Mouse (Mus musculus) midbrain, embryonic 12.5 days (tissue): ENCODE data around the gene Jph3. TPM values are rescaled to one million over a fixed set of nuclear protein-coding genes. Genes with fewer than 3 reads are reported as not detected.

Experiments
- ATAC-seq: fragments of 200-750 bp; cut with Nextera tagmentation; 2 replicates; pipeline ENCODE4 v1.8.0; 2017; ENCODE audit warnings: low read depth, moderate TSS enrichment, moderate library complexity; ENCODE audit not compliant: low FRiP score
- H3K27ac ChIP-seq: fragments of 300-500 bp; sonication (generic); replicated peaks from 2 replicates; pipeline ENCODE4 v1.5.1; 2016; ENCODE audit warnings: mild to moderate bottlenecking
- H3K27me3 ChIP-seq: fragments of 300-500 bp; sonication (generic); 2 replicates; pipeline ENCODE4 v1.6.1; 2016; ENCODE audit warnings: mild to moderate bottlenecking
- H3K36me3 ChIP-seq: fragments of 300-500 bp; sonication (generic); 2 replicates; pipeline ENCODE4 v1.6.1; 2016
- H3K4me1 ChIP-seq: fragments of 300-500 bp; sonication (generic); 2 replicates; pipeline ENCODE4 v1.6.1; 2016
- H3K4me2 ChIP-seq: fragments of 300-500 bp; sonication (generic); replicated peaks from 2 replicates; pipeline ENCODE4 v1.6.1; 2016; ENCODE audit warnings: mild to moderate bottlenecking, moderate library complexity
- H3K4me3 ChIP-seq: fragments of 300-500 bp; sonication (generic); 2 replicates; pipeline ENCODE4 v1.5.1; 2016; ENCODE audit warnings: mild to moderate bottlenecking
- H3K9ac ChIP-seq: fragments of 300-500 bp; sonication (generic); replicated peaks from 2 replicates; pipeline ENCODE4 v1.6.1; 2016; ENCODE audit warnings: mild to moderate bottlenecking, moderate library complexity
- H3K9me3 ChIP-seq: fragments of 300-500 bp; sonication (generic); 2 replicates; pipeline ENCODE4 v1.6.1; 2016; ENCODE audit warnings: mild to moderate bottlenecking
- WGBS: fragments of 180-500 bp; shearing (Covaris S2); methylation state at CpG from one replicate; pipeline ENCODE4 v1.1.7; 2016; 5-methylcytosine and 5-hydroxymethylcytosine counted together
- polyA plus RNA-seq: library from polyadenylated mRNA; unstranded; fragments of >200 nt; fragmentation: Nextera tagmentation; extraction: Ambion mirVana; gene quantifications from 2 replicates; pipeline ENCODE4 v1.2.1, GENCODE M21; 2016

Gene Jph3
- polyA plus RNA-seq, 1 experiment from 2014 or later, result 35.8 TPM

- Histone ChIP-seq H3K4me1 (peaks cover 11% of the 10 kb centered on the region; the same call in 1 of the 2 replicates), H3K27ac (no peak overlapping the region), H3K9ac (no peak overlapping the region), H3K9me3 (no peaks in the 10 kb centered on the region), H3K36me3 (no peaks in the 10 kb centered on the region), H3K27me3 (0 out of 2 replicates have a peak, but pooled peaks cover 4% of the 10 kb centered on the region), H3K4me3 (no peak overlapping the region), H3K4me2 (no peak overlapping the region)
- 27% methylated on average over 10 of the region's 10 CpGs for WGBS
- no peak for ATAC-seq
Measured at GRCm38 (mm10) chr8:121761480-121761879, 32.1 kb downstream of the Jph3 start.

GRCm38 (mm10) chr8:121762999-121763699, 33.7 kb downstream of the Jph3 start:
- Histone ChIP-seq H3K4me3 (no peak overlapping the region), H3K27me3 (0 out of 2 replicates have a peak, but pooled peaks cover 4% of the 10 kb centered on the region), H3K4me1 (peaks cover 11% of the 10 kb centered on the region; the same call in 1 of the 2 replicates), H3K36me3 (no peaks in the 10 kb centered on the region), H3K9ac (no peak overlapping the region), H3K4me2 (no peak overlapping the region), H3K27ac (no peak overlapping the region), H3K9me3 (no peaks in the 10 kb centered on the region)
- 69% methylated on average over 7 of the region's 7 CpGs for WGBS
- ATAC-seq, result no peak

GRCm38 (mm10) chr8:121763700-121764013, 34.2 kb downstream of the Jph3 start:
- H3K4me3 ChIP-seq, result no peak overlapping the region
- H3K27me3 ChIP-seq, result 0 out of 2 replicates have a peak, but pooled peaks cover 4% of the 10 kb centered on the region
- H3K9me3 ChIP-seq, result no peaks in the 10 kb centered on the region
- ATAC-seq, result no peak
- H3K36me3 ChIP-seq, result no peaks in the 10 kb centered on the region
- H3K27ac ChIP-seq, result no peak overlapping the region
- H3K4me1 ChIP-seq, result peaks cover 11% of the 10 kb centered on the region; the same call in 1 of the 2 replicates
- H3K4me2 ChIP-seq, result no peak overlapping the region
- no peak overlapping the region for H3K9ac ChIP-seq
- 71% methylated on average over 9 of the region's 9 CpGs for WGBS

- 85% methylated on average over 7 of the region's 7 CpGs for WGBS
- H3K27ac ChIP-seq, result no peak overlapping the region
Measured at GRCm38 (mm10) chr8:121765594-121766138, 36.2 kb downstream of the Jph3 start.

GRCm38 (mm10) chr8:121769095-121769494, 39.7 kb downstream of the Jph3 start:
- ATAC-seq, result no peak
- Histone ChIP-seq H3K9ac (no peak overlapping the region), H3K9me3 (no peaks in the 10 kb centered on the region), H3K36me3 (no peaks in the 10 kb centered on the region), H3K27ac (no peak overlapping the region), H3K4me1 (peaks cover 19% of the 10 kb centered on the region), H3K4me2 (no peak overlapping the region), H3K27me3 (no peaks in the 10 kb centered on the region), H3K4me3 (no peak overlapping the region)
- 55% methylated on average over 3 of the region's 3 CpGs for WGBS

More at GRCm38 (mm10) chr8:121765594-121766138, 36.2 kb downstream of the Jph3 start:
- H3K4me2 ChIP-seq, result no peak overlapping the region
- ATAC-seq, result no peak
- H3K9ac ChIP-seq, result no peak overlapping the region
- H3K4me1 ChIP-seq, result peaks cover 14% of the 10 kb centered on the region
- H3K9me3 ChIP-seq, result no peaks in the 10 kb centered on the region
- no peaks in the 10 kb centered on the region for H3K27me3 ChIP-seq
- H3K36me3 ChIP-seq, result no peaks in the 10 kb centered on the region
- H3K4me3 ChIP-seq, result no peak overlapping the region

GRCm38 (mm10) chr8:121769621-121770020, 40.2 kb downstream of the Jph3 start:
- Histone ChIP-seq H3K4me3 (no peak overlapping the region), H3K9ac (no peak overlapping the region), H3K4me1 (peaks cover 19% of the 10 kb centered on the region), H3K4me2 (no peak overlapping the region), H3K27me3 (no peaks in the 10 kb centered on the region), H3K9me3 (no peaks in the 10 kb centered on the region), H3K27ac (no peak overlapping the region), H3K36me3 (no peaks in the 10 kb centered on the region)
- 94% methylated on average over 2 of the region's 2 CpGs for WGBS
- ATAC-seq, result no peak

GRCm38 (mm10) chr8:121770845-121771752, 41.7 kb downstream of the Jph3 start:
- peak; percentile 81 for ATAC-seq
- H3K27ac ChIP-seq, result peak overlapping the region; percentile 52
- 21% methylated on average over 19 of the region's 19 CpGs for WGBS
- H3K4me3 ChIP-seq, result no peak overlapping the region
- H3K9ac ChIP-seq, result no peak overlapping the region; the same call in 1 of the 2 replicates
- no peaks in the 10 kb centered on the region for H3K27me3 ChIP-seq
- peaks cover 19% of the 10 kb centered on the region for H3K4me1 ChIP-seq
- no peaks in the 10 kb centered on the region for H3K9me3 ChIP-seq
- no peaks in the 10 kb centered on the region for H3K36me3 ChIP-seq
- H3K4me2 ChIP-seq, result peak overlapping the region; percentile 40

- H3K9ac ChIP-seq, result no peak overlapping the region
- peaks cover 19% of the 10 kb centered on the region for H3K4me1 ChIP-seq
- H3K36me3 ChIP-seq, result no peaks in the 10 kb centered on the region
- H3K27ac ChIP-seq, result no peak overlapping the region
- WGBS, result 91% methylated on average over 12 of the region's 12 CpGs
- H3K27me3 ChIP-seq, result no peaks in the 10 kb centered on the region
- H3K9me3 ChIP-seq, result no peaks in the 10 kb centered on the region
- no peak for ATAC-seq
- no peak overlapping the region for H3K4me3 ChIP-seq
- no peak overlapping the region for H3K4me2 ChIP-seq
Measured at GRCm38 (mm10) chr8:121773876-121774275, 44.5 kb downstream of the Jph3 start.

- ATAC-seq, result no peak
- Histone ChIP-seq H3K4me1 (no peaks in the 10 kb centered on the region), H3K4me3 (no peak overlapping the region), H3K4me2 (no peak overlapping the region), H3K9ac (no peak overlapping the region), H3K9me3 (no peaks in the 10 kb centered on the region), H3K36me3 (no peaks in the 10 kb centered on the region), H3K27me3 (no peaks in the 10 kb centered on the region), H3K27ac (no peak overlapping the region)
- 73% methylated on average over 5 of the region's 5 CpGs for WGBS
Measured at GRCm38 (mm10) chr8:121782493-121782892, 53.1 kb downstream of the Jph3 start.

- no peak for ATAC-seq
- Histone ChIP-seq H3K27me3 (no peaks in the 10 kb centered on the region), H3K9ac (no peak overlapping the region), H3K4me1 (no peaks in the 10 kb centered on the region), H3K27ac (no peak overlapping the region), H3K4me3 (no peak overlapping the region), H3K9me3 (no peaks in the 10 kb centered on the region), H3K36me3 (no peaks in the 10 kb centered on the region), H3K4me2 (no peak overlapping the region)
- WGBS, result 63% methylated on average over 10 of the region's 10 CpGs
Measured at GRCm38 (mm10) chr8:121786542-121786941, 57.1 kb downstream of the Jph3 start.

- H3K27ac ChIP-seq, result 0 out of 2 replicates have a peak overlapping the region, but pooled peaks have one; percentile 1
- no peak overlapping the region for H3K9ac ChIP-seq
- no peaks in the 10 kb centered on the region for H3K27me3 ChIP-seq
- no peaks in the 10 kb centered on the region for H3K4me1 ChIP-seq
- ATAC-seq, result no peak
- H3K4me3 ChIP-seq, result no peak overlapping the region
- no peaks in the 10 kb centered on the region; the same call in 1 of the 2 replicates for H3K36me3 ChIP-seq
- WGBS, result 87% methylated on average over 8 of the region's 8 CpGs
- H3K4me2 ChIP-seq, result no peak overlapping the region
- no peaks in the 10 kb centered on the region for H3K9me3 ChIP-seq
Measured at GRCm38 (mm10) chr8:121788786-121789185, 59.4 kb downstream of the Jph3 start.

- Histone ChIP-seq H3K4me2 (no peak overlapping the region), H3K27me3 (no peaks in the 10 kb centered on the region), H3K4me3 (no peak overlapping the region), H3K36me3 (peaks cover 25% of the 10 kb centered on the region), H3K4me1 (no peaks in the 10 kb centered on the region), H3K27ac (no peak overlapping the region), H3K9me3 (no peaks in the 10 kb centered on the region), H3K9ac (no peak overlapping the region)
- WGBS, result 87% methylated on average over 7 of the region's 7 CpGs
- ATAC-seq, result no peak
Measured at GRCm38 (mm10) chr8:121792159-121792558, 62.7 kb downstream of the Jph3 start.
